Mouse (Mus musculus) layer of hippocampus, postnatal 36 days (tissue): ENCODE results near the gene Dagla. TPM values are rescaled to one million over a fixed set of nuclear protein-coding genes. Genes with fewer than 3 reads are reported as not detected.

ENCODE experiments used
- DNase-seq, 2 experiments: peaks; one replicate each; pipeline ENCODE4 v3.0.0; 2022
- total RNA-seq, 2 experiments: library from RNA; stranded (reverse); gene quantifications; 2 replicates each; pipeline ENCODE4 v1.2.3; 2021

The Dagla gene
- 100 to 1,000 TPM; 122 to 123 TPM for total RNA-seq

- peak; percentile 85 to 87 for DNase-seq
Measured at GRCm38 (mm10) chr19:10304810-10305544, at the start of gene Dagla. Dagla (minus strand) TSS chr19:10304877.

- no peak for DNase-seq
Measured at GRCm38 (mm10) chr19:10352218-10352617, 47.5 kb upstream of the Dagla start.

GRCm38 (mm10) chr19:10347628-10348273 is 43.1 kb upstream of the Dagla start:
- DNase-seq: no peak

- DNase-seq: no peak
Measured at GRCm38 (mm10) chr19:10345696-10346095, 41.0 kb upstream of the Dagla start.

GRCm38 (mm10) chr19:10343866-10344265 is 39.2 kb upstream of the Dagla start:
- DNase-seq: no peak

GRCm38 (mm10) chr19:10341817-10342439 is 37.3 kb upstream of the Dagla start:
- peak; percentile 76 to 80 for DNase-seq

- peak; percentile 44 to 54 for DNase-seq
Measured at GRCm38 (mm10) chr19:10341152-10341551, 36.5 kb upstream of the Dagla start.

- no peak for DNase-seq
Measured at GRCm38 (mm10) chr19:10340661-10341060, 36.0 kb upstream of the Dagla start.

GRCm38 (mm10) chr19:10339271-10339670 is 34.6 kb upstream of the Dagla start:
- DNase-seq: no peak

- no peak for DNase-seq
Measured at GRCm38 (mm10) chr19:10338724-10339123, 34.0 kb upstream of the Dagla start.

- DNase-seq: peak; percentile 60 to 65
Measured at GRCm38 (mm10) chr19:10334467-10334866, 29.8 kb upstream of the Dagla start.

GRCm38 (mm10) chr19:10333545-10334252 is 29.0 kb upstream of the Dagla start:
- peak; percentile 65 to 70 for DNase-seq

GRCm38 (mm10) chr19:10331706-10332105 is 27.0 kb upstream of the Dagla start:
- DNase-seq: no peak

GRCm38 (mm10) chr19:10329033-10329432 is 24.4 kb upstream of the Dagla start:
- no peak for DNase-seq

- DNase-seq: no peak
Measured at GRCm38 (mm10) chr19:10326609-10327008, 21.9 kb upstream of the Dagla start.

GRCm38 (mm10) chr19:10323860-10324259 is 19.2 kb upstream of the Dagla start:
- no peak for DNase-seq

- no peak for DNase-seq
Measured at GRCm38 (mm10) chr19:10323362-10323837, 18.7 kb upstream of the Dagla start.

- DNase-seq: no peak
Measured at GRCm38 (mm10) chr19:10317795-10318194, 13.1 kb upstream of the Dagla start.

- no peak for DNase-seq
Measured at GRCm38 (mm10) chr19:10317358-10317757, 12.7 kb upstream of the Dagla start.

- DNase-seq: no peak
Measured at GRCm38 (mm10) chr19:10316956-10317355, 12.3 kb upstream of the Dagla start.

- no peak for DNase-seq
Measured at GRCm38 (mm10) chr19:10312072-10312471, 7.4 kb upstream of the Dagla start.

- no peak for DNase-seq
Measured at GRCm38 (mm10) chr19:10308990-10309389, 4.3 kb upstream of the Dagla start.

- DNase-seq: no peak
Measured at GRCm38 (mm10) chr19:10307941-10308340, 3.3 kb upstream of the Dagla start.
